In the genomic region with DNA sequence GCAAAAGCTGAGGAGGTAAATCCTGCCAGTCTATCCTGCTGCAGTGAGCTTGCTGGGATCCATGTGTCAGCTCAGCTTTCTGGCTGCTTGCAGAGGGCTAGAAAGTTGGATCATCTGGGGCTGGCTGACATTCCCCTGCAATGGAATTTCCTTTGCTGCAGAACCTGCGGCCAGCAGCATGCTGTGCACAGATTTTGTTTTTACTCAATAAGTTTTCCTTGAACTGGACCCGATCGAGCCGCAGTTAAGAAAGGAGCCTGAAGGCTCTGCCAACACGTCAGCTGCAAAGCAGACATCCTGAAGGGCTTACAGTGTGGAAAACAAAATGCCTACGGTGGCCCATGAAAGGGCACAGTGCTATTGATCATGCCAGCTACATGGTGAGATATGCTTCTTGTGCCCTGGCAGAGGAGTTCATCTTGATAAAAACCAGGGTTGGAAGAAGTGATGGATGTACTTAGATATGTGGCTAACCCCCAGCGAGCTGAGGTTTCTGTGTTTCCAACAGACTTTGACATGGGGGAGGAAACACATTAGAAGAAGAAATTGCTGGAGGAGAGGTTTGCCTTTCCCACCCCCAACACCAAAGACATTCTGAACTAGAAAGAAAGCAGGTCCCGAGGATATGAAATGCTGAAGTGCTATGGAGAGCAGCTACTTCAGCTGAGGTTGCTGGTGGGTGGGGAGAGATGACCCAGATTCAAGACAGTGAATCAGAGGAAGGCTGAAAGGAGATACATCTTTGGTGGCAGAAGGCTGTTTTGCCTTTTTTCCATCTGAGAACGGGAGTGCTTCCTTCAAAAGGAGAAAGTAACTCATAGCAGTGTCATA, we compare ENCODE assay signal across 9 mouse cellular contexts.
A peak's percentile ranks its signal among the peaks of the same experiment; 100 is the strongest.
DNase-seq lines count a peak whose midpoint lies in the region; ATAC-seq and TF ChIP-seq lines count a peak whose summit lies in the region.
"Had no signal": no experiment of that assay in that cellular context is flagged by ENCODE, and none has a peak within 500 bp of the region (broad histone marks: within the 10 kb centered on the region; RNA-seq: fewer than 3 reads in every experiment).

No protein-coding gene starts in this region.

- H3K9me3 ChIP-seq in limb, embryonic 11.5 days (ENCODE audit: control insufficient read depth, low read length): no peaks in the 10 kb centered on the region
- H3K9me3 ChIP-seq in limb, embryonic 10.5 days (replicated peaks): no peaks in the 10 kb centered on the region
- H3K9me3 ChIP-seq in hindbrain, postnatal 0 days (ENCODE audit: low read length): no peaks in the 10 kb centered on the region

- H3K9ac ChIP-seq in limb, embryonic 11.5 days (ENCODE audit: low read length): no peak overlapping the region
- H3K9ac ChIP-seq in hindbrain, postnatal 0 days (replicated peaks; ENCODE audit: low read length): no peak overlapping the region

- peaks cover 10% of the 10 kb centered on the region for H3K4me1 ChIP-seq in limb, embryonic 11.5 days (ENCODE audit: control insufficient read depth, insufficient read depth, low read length)
- peaks cover 19% of the 10 kb centered on the region for H3K4me1 ChIP-seq in limb, embryonic 10.5 days
- no peaks in the 10 kb centered on the region for H3K4me1 ChIP-seq in cerebellum, adult 2 months (ENCODE audit: control insufficient read depth, insufficient read depth, low read length)
- H3K4me1 ChIP-seq in hindbrain, postnatal 0 days (ENCODE audit: insufficient read depth, low read length): 0 out of 2 replicates have a peak, but pooled peaks cover 6% of the 10 kb centered on the region

- no peak overlapping the region for H3K4me2 ChIP-seq in limb, embryonic 11.5 days (ENCODE audit: low read depth, severe bottlenecking)
- no peak overlapping the region for H3K4me2 ChIP-seq in hindbrain, postnatal 0 days (ENCODE audit: low read depth, low read length)

- DNase-seq in limb, embryonic 11.5 days (ENCODE audit: low spot score): no peak
- DNase-seq in limb, embryonic 10.5 days (ENCODE audit: low spot score): no peak
- peak; percentile 30 to 51 for DNase-seq in cerebellum, adult 2 months
- peak; percentile 31 for DNase-seq in gastrocnemius, adult 18-20 months (ENCODE audit: low spot score)
- DNase-seq in hindbrain, postnatal 0 days (ENCODE audit: low spot score): peak; percentile 62
- peak; percentile 37 for DNase-seq in neural tube, embryonic 10.5 days (ENCODE audit: extremely low spot score, low spot score)
- no peak for DNase-seq in thymus, postnatal 4 days
- no peak for DNase-seq in spleen, postnatal 4 days (ENCODE audit: low spot score in 2 of 2)

- 0 out of 2 replicates have a peak overlapping the region, but pooled peaks have one; percentile 14 for H3K27ac ChIP-seq in limb, embryonic 11.5 days (replicated peaks; ENCODE audit: low read depth, low read length)
- H3K27ac ChIP-seq in limb, embryonic 10.5 days: no peak overlapping the region
- H3K27ac ChIP-seq in cerebellum, adult 2 months (ENCODE audit: insufficient read depth, low read length): no peak overlapping the region
- peak overlapping the region; percentile 64; the same call in 1 of the 2 replicates for H3K27ac ChIP-seq in hindbrain, postnatal 0 days

- TF ChIP-seq CTCF in cerebellum, adult 2 months (IDR thresholded peaks at IDR 0.05; ENCODE audit: borderline replicate concordance, insufficient read depth, low read depth, low read length): no peak
- TF ChIP-seq CTCF in hindbrain, postnatal 0 days (IDR thresholded peaks at IDR 0.05; ENCODE audit: low read depth): no peak

- 50% methylated on average over 9 of the region's 9 CpGs for WGBS in limb, embryonic 11.5 days
- WGBS in limb, embryonic 10.5 days: 57% methylated on average over 9 of the region's 9 CpGs
- WGBS in cerebellum, adult 2 months: 8% methylated on average over 9 of the region's 9 CpGs
- 38% methylated on average over 9 of the region's 9 CpGs for WGBS in hindbrain, postnatal 0 days

- H3K4me3 ChIP-seq in limb, embryonic 11.5 days (ENCODE audit: low read depth, low read length): no peak overlapping the region
- no peak overlapping the region for H3K4me3 ChIP-seq in limb, embryonic 10.5 days
- H3K4me3 ChIP-seq in cerebellum, adult 2 months (replicated peaks; ENCODE audit: insufficient read depth, low read depth, low read length): no peak overlapping the region
- H3K4me3 ChIP-seq in hindbrain, postnatal 0 days (ENCODE audit: low read length): no peak overlapping the region

- no peaks in the 10 kb centered on the region for H3K27me3 ChIP-seq in limb, embryonic 11.5 days (ENCODE audit: control insufficient read depth, insufficient read depth, low read length)
- H3K27me3 ChIP-seq in limb, embryonic 10.5 days (ENCODE audit: low read depth, poor library complexity, severe bottlenecking): no peaks in the 10 kb centered on the region
- no peaks in the 10 kb centered on the region; the same call in 1 of the 2 replicates for H3K27me3 ChIP-seq in cerebellum, adult 2 months (ENCODE audit: control insufficient read depth, insufficient read depth, low read length)
- no peaks in the 10 kb centered on the region for H3K27me3 ChIP-seq in hindbrain, postnatal 0 days (ENCODE audit: insufficient read depth, low read length)

- ATAC-seq in limb, embryonic 11.5 days (ENCODE audit: insufficient number of reproducible peaks, low FRiP score, low TSS enrichment, low read depth): no peak
- ATAC-seq in hindbrain, postnatal 0 days: peak; percentile 51; the same call in 1 of the 2 replicates
- ATAC-seq: Patski had no signal

- TF ChIP-seq POLR2A in cerebellum, adult 2 months (IDR thresholded peaks at IDR 0.05; ENCODE audit: borderline replicate concordance, insufficient read depth, low read length): no peak

- no peaks in the 10 kb centered on the region for H3K36me3 ChIP-seq in limb, embryonic 11.5 days (ENCODE audit: control insufficient read depth, insufficient read depth, low read length)
- H3K36me3 ChIP-seq in limb, embryonic 10.5 days: no peaks in the 10 kb centered on the region
- H3K36me3 ChIP-seq in hindbrain, postnatal 0 days (ENCODE audit: insufficient read depth, low read length): no peaks in the 10 kb centered on the region

Comparison
In these comparisons a context has a peak if more than half of its experiments do, and no peak if none do; other contexts are left out.
1. H3K27ac ChIP-seq: peak in limb, embryonic 11.5 days (single experiment) and hindbrain, postnatal 0 days (single experiment); none in limb, embryonic 10.5 days (single experiment) and cerebellum, adult 2 months (single experiment).
2. DNase-seq: peak in cerebellum, adult 2 months (2 of 2), gastrocnemius, adult 18-20 months (single experiment), hindbrain, postnatal 0 days (single experiment) and neural tube, embryonic 10.5 days (single experiment); none in limb, embryonic 11.5 days (single experiment), limb, embryonic 10.5 days (single experiment), thymus, postnatal 4 days (single experiment) and spleen, postnatal 4 days (0 of 2).